Mouse (Mus musculus) kidney, embryonic 15.5 days (tissue): ENCODE results near the gene Mslnl. TPM values are rescaled to one million over a fixed set of nuclear protein-coding genes. Genes with fewer than 3 reads are reported as not detected.

ENCODE experiments used
- ATAC-seq: fragments of 200-750 bp; cut with Nextera tagmentation; replicated peaks from 2 replicates; pipeline ENCODE4 v1.8.0; 2017; ENCODE audit warnings: moderate TSS enrichment; ENCODE audit not compliant: low FRiP score
- H3K27ac ChIP-seq: fragments of 300-500 bp; sonication (generic); 2 replicates; pipeline ENCODE4 v1.5.1; 2015; ENCODE audit warnings: mild to moderate bottlenecking, inconsistent platforms
- H3K27me3 ChIP-seq: fragments of 300-500 bp; sonication (generic); 2 replicates; pipeline ENCODE4 v1.6.1; 2015; ENCODE audit warnings: inconsistent platforms
- H3K36me3 ChIP-seq: fragments of 300-500 bp; sonication (generic); 2 replicates; pipeline ENCODE4 v1.6.1; 2015; ENCODE audit warnings: inconsistent platforms
- H3K4me1 ChIP-seq: fragments of 300-500 bp; sonication (generic); 2 replicates; pipeline ENCODE4 v1.6.1; 2015; ENCODE audit warnings: inconsistent platforms
- H3K4me2 ChIP-seq: fragments of 300-500 bp; sonication (generic); 2 replicates; pipeline ENCODE4 v1.6.1; 2015; ENCODE audit warnings: moderate library complexity, mild to moderate bottlenecking, inconsistent platforms
- H3K4me3 ChIP-seq: fragments of 300-500 bp; sonication (generic); replicated peaks from 2 replicates; pipeline ENCODE4 v1.5.1; 2015; ENCODE audit warnings: mild to moderate bottlenecking, inconsistent platforms
- H3K9ac ChIP-seq: fragments of 300-500 bp; sonication (generic); 2 replicates; pipeline ENCODE4 v1.6.1; 2015; ENCODE audit warnings: mild to moderate bottlenecking, inconsistent platforms
- H3K9me3 ChIP-seq: fragments of 300-500 bp; sonication (generic); replicated peaks from 2 replicates; pipeline ENCODE4 v1.6.1; 2016; ENCODE audit warnings: inconsistent platforms
- WGBS: fragments of 180-500 bp; shearing (Covaris S2); methylation state at CpG from one replicate; pipeline ENCODE4 v1.1.7; 2015; ENCODE audit warnings: mixed read lengths; 5-methylcytosine and 5-hydroxymethylcytosine counted together
- polyA plus RNA-seq: library from polyadenylated mRNA; unstranded; fragments of >200 nt; fragmentation: Nextera tagmentation; extraction: Ambion mirVana; gene quantifications from 2 replicates; pipeline ENCODE4 v1.2.1, GENCODE M21; 2015

The Mslnl gene
- polyA plus RNA-seq, 1 experiment from 2014 or later: 0.08 TPM

GRCm38 (mm10) chr17:25773549-25774120, 37.8 kb downstream of the Mslnl start, which contains the start of gene Narfl:
TSS of gene Narfl (plus strand) at chr17:25773776.
- H3K27ac ChIP-seq: no peak within 1 kb of the TSS
- peak; percentile 85 for ATAC-seq
- WGBS: under 1% methylated on average over 37 of the region's 37 CpGs

GRCm38 (mm10) chr17:25775318-25776062, 39.6 kb downstream of the Mslnl start:
- Histone ChIP-seq H3K27me3 (no peaks in the 10 kb centered on the region), H3K4me2 (0 out of 2 replicates have a peak overlapping the region, but pooled peaks have one; percentile 4), H3K27ac (no peak overlapping the region), H3K36me3 (peaks cover 32% of the 10 kb centered on the region), H3K4me3 (0 out of 2 replicates have a peak overlapping the region, but pooled peaks have one; percentile 4), H3K4me1 (peaks cover 15% of the 10 kb centered on the region), H3K9me3 (no peaks in the 10 kb centered on the region), H3K9ac (no peak overlapping the region)
- WGBS: 78% methylated on average over 10 of the region's 10 CpGs
- no peak for ATAC-seq

More at GRCm38 (mm10) chr17:25773549-25774120, 37.8 kb downstream of the Mslnl start, which contains the start of gene Narfl:
- Histone ChIP-seq H3K27me3 (no peaks in the 10 kb centered on the region), H3K36me3 (peaks cover 16% of the 10 kb centered on the region), H3K4me1 (peaks cover 15% of the 10 kb centered on the region), H3K9ac (peak within 1 kb of the TSS; percentile 81), H3K4me3 (peak within 1 kb of the TSS; percentile 87), H3K4me2 (peak within 1 kb of the TSS; percentile 80), H3K9me3 (no peaks in the 10 kb centered on the region)

GRCm38 (mm10) chr17:25777948-25778347, 42.1 kb downstream of the Mslnl start:
- WGBS: 96% methylated on average over 5 of the region's 5 CpGs
- Histone ChIP-seq H3K27me3 (no peaks in the 10 kb centered on the region), H3K4me1 (peaks cover 15% of the 10 kb centered on the region), H3K36me3 (peaks cover 57% of the 10 kb centered on the region), H3K4me2 (no peak overlapping the region), H3K27ac (no peak overlapping the region), H3K4me3 (no peak overlapping the region), H3K9ac (no peak overlapping the region), H3K9me3 (no peaks in the 10 kb centered on the region)
- no peak for ATAC-seq

GRCm38 (mm10) chr17:25781339-25781738, 45.5 kb downstream of the Mslnl start:
- no peak overlapping the region for H3K4me3 ChIP-seq
- H3K27ac ChIP-seq: no peak overlapping the region
- peaks cover 67% of the 10 kb centered on the region for H3K36me3 ChIP-seq
- peaks cover 19% of the 10 kb centered on the region for H3K4me1 ChIP-seq
- WGBS: 78% methylated on average over 6 of the region's 6 CpGs
- ATAC-seq: no peak
- H3K9ac ChIP-seq: no peak overlapping the region
- no peaks in the 10 kb centered on the region for H3K27me3 ChIP-seq
- H3K4me2 ChIP-seq: no peak overlapping the region
- H3K9me3 ChIP-seq: no peaks in the 10 kb centered on the region

GRCm38 (mm10) chr17:25783086-25783485, 47.2 kb downstream of the Mslnl start:
- no peak overlapping the region for H3K9ac ChIP-seq
- WGBS: 84% methylated on average over 7 of the region's 7 CpGs
- H3K4me3 ChIP-seq: no peak overlapping the region
- H3K4me2 ChIP-seq: no peak overlapping the region
- H3K27ac ChIP-seq: no peak overlapping the region
- peaks cover 20% of the 10 kb centered on the region for H3K4me1 ChIP-seq
- H3K9me3 ChIP-seq: no peaks in the 10 kb centered on the region
- H3K36me3 ChIP-seq: peaks cover 68% of the 10 kb centered on the region
- no peaks in the 10 kb centered on the region for H3K27me3 ChIP-seq
- ATAC-seq: no peak

GRCm38 (mm10) chr17:25783861-25784574, 48.2 kb downstream of the Mslnl start:
- H3K27me3 ChIP-seq: no peaks in the 10 kb centered on the region
- peak overlapping the region; percentile 69; the same call in 1 of the 2 replicates for H3K9ac ChIP-seq
- ATAC-seq: no peak
- peak overlapping the region; percentile 72 for H3K4me3 ChIP-seq
- no peaks in the 10 kb centered on the region for H3K9me3 ChIP-seq
- peak overlapping the region; percentile 67 for H3K4me2 ChIP-seq
- WGBS: 75% methylated on average over 15 of the region's 15 CpGs
- peaks cover 70% of the 10 kb centered on the region for H3K36me3 ChIP-seq
- no peak overlapping the region for H3K27ac ChIP-seq
- peaks cover 20% of the 10 kb centered on the region for H3K4me1 ChIP-seq

- Histone ChIP-seq H3K9me3 (no peaks in the 10 kb centered on the region), H3K27me3 (no peaks in the 10 kb centered on the region), H3K4me1 (peaks cover 20% of the 10 kb centered on the region), H3K9ac (peak within 1 kb of the TSS; percentile 69), H3K27ac (peak within 1 kb of the TSS; percentile 96), H3K4me3 (peak within 1 kb of the TSS; percentile 72), H3K36me3 (peaks cover 69% of the 10 kb centered on the region), H3K4me2 (peak within 1 kb of the TSS; percentile 67)
- peak; percentile 86 for ATAC-seq
- WGBS: under 1% methylated on average over 23 of the region's 23 CpGs
Measured at GRCm38 (mm10) chr17:25785281-25785745, 49.5 kb downstream of the Mslnl start, which contains the start of gene Haghl. TSS of gene Haghl (minus strand) at chr17:25785673.

GRCm38 (mm10) chr17:25786280-25786679, 50.4 kb downstream of the Mslnl start, which contains the start of gene Ccdc78:
TSS of gene Ccdc78 (plus strand) at chr17:25786580.
- no peak for ATAC-seq
- Histone ChIP-seq H3K4me3 (peak within 1 kb of the TSS; percentile 72), H3K27ac (peak within 1 kb of the TSS; percentile 96), H3K4me1 (peaks cover 29% of the 10 kb centered on the region), H3K27me3 (no peaks in the 10 kb centered on the region), H3K9me3 (no peaks in the 10 kb centered on the region), H3K36me3 (peaks cover 64% of the 10 kb centered on the region), H3K4me2 (peak within 1 kb of the TSS; percentile 67), H3K9ac (peak within 1 kb of the TSS; percentile 69)
- 83% methylated on average over 3 of the region's 3 CpGs for WGBS

- peaks cover 57% of the 10 kb centered on the region for H3K36me3 ChIP-seq
- no peak for ATAC-seq
- WGBS: 90% methylated on average over 9 of the region's 9 CpGs
Measured at GRCm38 (mm10) chr17:25786781-25787504, 51.1 kb downstream of the Mslnl start.

GRCm38 (mm10) chr17:25791320-25791842, 55.5 kb downstream of the Mslnl start:
- no peaks in the 10 kb centered on the region for H3K9me3 ChIP-seq
- H3K36me3 ChIP-seq: peaks cover 40% of the 10 kb centered on the region
- H3K4me2 ChIP-seq: peak overlapping the region; percentile 79
- 25% methylated on average over 19 of the region's 19 CpGs for WGBS
- ATAC-seq: no peak; the same call in 1 of the 2 replicates
- peaks cover 54% of the 10 kb centered on the region for H3K4me1 ChIP-seq
- peak overlapping the region; percentile 78 for H3K4me3 ChIP-seq
- peak overlapping the region; percentile 98 for H3K27ac ChIP-seq
- H3K27me3 ChIP-seq: no peaks in the 10 kb centered on the region
- peak overlapping the region; percentile 73 for H3K9ac ChIP-seq

More at GRCm38 (mm10) chr17:25786781-25787504, 51.1 kb downstream of the Mslnl start:
- H3K4me2 ChIP-seq: no peak overlapping the region
- H3K27ac ChIP-seq: no peak overlapping the region
- no peaks in the 10 kb centered on the region for H3K9me3 ChIP-seq
- peaks cover 34% of the 10 kb centered on the region for H3K4me1 ChIP-seq
- no peak overlapping the region for H3K4me3 ChIP-seq
- H3K9ac ChIP-seq: no peak overlapping the region
- H3K27me3 ChIP-seq: no peaks in the 10 kb centered on the region
